Comparison of ENCODE assay signal across 10 mouse cellular contexts in the genomic region with DNA sequence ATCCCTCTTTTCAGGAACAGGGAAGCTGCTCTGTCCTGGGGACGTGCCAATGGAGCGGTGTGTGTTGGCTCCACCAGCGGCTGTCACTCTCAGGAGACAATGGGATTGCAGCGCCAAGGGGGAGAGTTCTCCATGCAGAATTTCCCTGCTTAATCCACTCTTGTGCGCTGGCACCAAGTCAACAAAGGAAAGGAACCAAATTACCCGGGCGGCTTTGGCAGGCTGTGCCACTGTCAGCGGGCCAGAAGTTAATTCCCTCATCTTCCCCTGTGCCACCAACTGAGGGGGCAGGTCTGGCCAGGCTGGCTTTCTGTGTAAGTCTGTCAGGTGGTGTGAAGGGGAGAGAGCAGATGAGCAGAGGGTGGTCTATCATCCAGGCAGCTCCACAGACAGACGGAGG.
DNase-seq lines count a peak whose midpoint lies in the region; ATAC-seq lines count a peak whose summit lies in the region.
"Had no signal": no experiment of that assay in that cellular context is flagged by ENCODE, and none has a peak within 500 bp of the region (broad histone marks: within the 10 kb centered on the region; RNA-seq: fewer than 3 reads in every experiment).

No protein-coding gene starts in this region.

- no peaks in the 10 kb centered on the region for H3K27me3 ChIP-seq in embryonic facial prominence, embryonic 15.5 days
- H3K27me3 ChIP-seq: embryonic facial prominence, embryonic 13.5 days; limb, embryonic 12.5 days had no signal

- H3K36me3 ChIP-seq in embryonic facial prominence, embryonic 15.5 days = no peaks in the 10 kb centered on the region
- H3K36me3 ChIP-seq: embryonic facial prominence, embryonic 13.5 days; limb, embryonic 12.5 days had no signal

- no peak overlapping the region for H3K9ac ChIP-seq in embryonic facial prominence, embryonic 15.5 days
- H3K9ac ChIP-seq: embryonic facial prominence, embryonic 13.5 days; limb, embryonic 12.5 days had no signal

- intact Hi-C loops in heart, postnatal 10 days (cut with DNase I) = no loop called here
- intact Hi-C loops in left cerebral cortex, postnatal 25 days (cut with DNase I) = no loop called here

- WGBS in embryonic facial prominence, embryonic 15.5 days = 38% methylated on average over 9 of the region's 9 CpGs

- no peaks in the 10 kb centered on the region for H3K9me3 ChIP-seq in embryonic facial prominence, embryonic 15.5 days (replicated peaks)
- H3K9me3 ChIP-seq: embryonic facial prominence, embryonic 13.5 days; limb, embryonic 12.5 days had no signal

- peaks cover 12% of the 10 kb centered on the region; the same call in 1 of the 2 replicates for H3K4me1 ChIP-seq in embryonic facial prominence, embryonic 15.5 days

- no peak overlapping the region for H3K4me2 ChIP-seq in embryonic facial prominence, embryonic 15.5 days (replicated peaks)
- H3K4me2 ChIP-seq: embryonic facial prominence, embryonic 13.5 days; limb, embryonic 12.5 days had no signal

- H3K27ac ChIP-seq in embryonic facial prominence, embryonic 15.5 days (replicated peaks) = no peak overlapping the region
- H3K27ac ChIP-seq: embryonic facial prominence, embryonic 13.5 days; limb, embryonic 12.5 days had no signal

- peak; percentile 64 for DNase-seq in layer of hippocampus, adult 11-12 months (ENCODE audit: low spot score)
- DNase-seq in layer of hippocampus, adult 9-10 months (ENCODE audit: low spot score) = no peak
- peak; percentile 66 to 75 for DNase-seq in heart, postnatal 10 days
- peak; percentile 28 to 49 for DNase-seq in left cerebral cortex, postnatal 25 days (ENCODE audit: low spot score in 2 of 2)
- DNase-seq in retina, postnatal 1 day = peak; percentile 89
- DNase-seq in thymus, adult 18-20 months = no peak
- DNase-seq in thymus, postnatal 25 days = no peak

- 0 out of 2 replicates have a peak, but pooled peaks have one; percentile 66 for ATAC-seq in embryonic facial prominence, embryonic 15.5 days (ENCODE audit: insufficient number of reproducible peaks, low FRiP score, low TSS enrichment, low read depth)

- no peak overlapping the region for H3K4me3 ChIP-seq in embryonic facial prominence, embryonic 15.5 days (replicated peaks)
- H3K4me3 ChIP-seq: embryonic facial prominence, embryonic 13.5 days; limb, embryonic 12.5 days had no signal

Comparison
In these comparisons a context has a peak if more than half of its experiments do, and no peak if none do; other contexts are left out.
1. DNase-seq: peak in layer of hippocampus, adult 11-12 months (single experiment), heart, postnatal 10 days (2 of 2), left cerebral cortex, postnatal 25 days (2 of 2) and retina, postnatal 1 day (single experiment); none in layer of hippocampus, adult 9-10 months (single experiment), thymus, adult 18-20 months (0 of 2) and thymus, postnatal 25 days (single experiment).